Comparison of ENCODE assay signal across 8 mouse cellular contexts in genomic region chr8:120589921-120590320, GRCm38 (mm10). TPM values are rescaled to one million over a fixed set of nuclear protein-coding genes. Genes with fewer than 3 reads are reported as not detected.
DNase-seq lines count a peak whose midpoint lies in the region; ATAC-seq and TF ChIP-seq lines count a peak whose summit lies in the region.

No protein-coding gene starts in this region.

- TF ChIP-seq CTCF in lung, embryonic 14.5 days (IDR thresholded peaks at IDR 0.05; ENCODE audit: low read depth) = no peak

- peaks cover 4% of the 10 kb centered on the region for H3K4me1 ChIP-seq in lung, embryonic 14.5 days (ENCODE audit: insufficient read depth)
- H3K4me1 ChIP-seq in embryonic facial prominence, embryonic 12.5 days = peaks cover 14% of the 10 kb centered on the region
- H3K4me1 ChIP-seq in hindbrain, embryonic 10.5 days (replicated peaks) = peaks cover 43% of the 10 kb centered on the region
- peaks cover 5% of the 10 kb centered on the region for H3K4me1 ChIP-seq in limb, embryonic 14.5 days (ENCODE audit: control insufficient read depth, insufficient read depth, low read length)
- peaks cover 11% of the 10 kb centered on the region for H3K4me1 ChIP-seq in stomach, embryonic 16.5 days (ENCODE audit: control insufficient read depth, insufficient read depth, low read length)

- H3K4me3 ChIP-seq in lung, embryonic 14.5 days (ENCODE audit: low read depth, low read length) = peak overlapping the region; percentile 34
- H3K4me3 ChIP-seq in embryonic facial prominence, embryonic 12.5 days = peak overlapping the region; percentile 77
- H3K4me3 ChIP-seq in hindbrain, embryonic 10.5 days = peak overlapping the region; percentile 91
- H3K4me3 ChIP-seq in limb, embryonic 14.5 days (replicated peaks; ENCODE audit: low read length) = peak overlapping the region; percentile 43
- H3K4me3 ChIP-seq in stomach, embryonic 16.5 days (replicated peaks; ENCODE audit: low read length) = peak overlapping the region; percentile 55

- peak overlapping the region; percentile 48; the same call in 1 of the 2 replicates for H3K27ac ChIP-seq in lung, embryonic 14.5 days (ENCODE audit: low read depth)
- 0 out of 2 replicates have a peak overlapping the region, but pooled peaks have one; percentile 3 for H3K27ac ChIP-seq in embryonic facial prominence, embryonic 12.5 days
- H3K27ac ChIP-seq in hindbrain, embryonic 10.5 days = peak overlapping the region; percentile 92; the same call in 1 of the 2 replicates
- no peak overlapping the region for H3K27ac ChIP-seq in limb, embryonic 14.5 days (replicated peaks; ENCODE audit: low read depth, low read length)
- H3K27ac ChIP-seq in stomach, embryonic 16.5 days (ENCODE audit: low read length) = peak overlapping the region; percentile 43; the same call in 1 of the 2 replicates

- DNase-seq in lung, embryonic 14.5 days = peak; percentile 35
- DNase-seq in lung, postnatal 36 days = no peak
- no peak for DNase-seq in hindbrain, embryonic 10.5 days (ENCODE audit: low spot score)
- peak; percentile 17 for DNase-seq in limb, embryonic 14.5 days (ENCODE audit: low spot score)
- DNase-seq in right cerebral cortex, adult 18-20 months = no peak
- no peak for DNase-seq in left cerebral cortex, adult 9 months (ENCODE audit: low spot score in 2 of 2)

- peaks cover 19% of the 10 kb centered on the region for H3K36me3 ChIP-seq in lung, embryonic 14.5 days (ENCODE audit: insufficient read depth)
- H3K36me3 ChIP-seq in embryonic facial prominence, embryonic 12.5 days = peaks cover 11% of the 10 kb centered on the region
- H3K36me3 ChIP-seq in hindbrain, embryonic 10.5 days = peaks cover 27% of the 10 kb centered on the region
- H3K36me3 ChIP-seq in limb, embryonic 14.5 days (ENCODE audit: control insufficient read depth, insufficient read depth, low read length) = peaks cover 10% of the 10 kb centered on the region
- 0 out of 2 replicates have a peak, but pooled peaks cover 6% of the 10 kb centered on the region for H3K36me3 ChIP-seq in stomach, embryonic 16.5 days (ENCODE audit: control insufficient read depth, insufficient read depth, low read length)

- WGBS in lung, embryonic 14.5 days = 53% methylated on average over 2 of the region's 2 CpGs
- WGBS in embryonic facial prominence, embryonic 12.5 days = 54% methylated on average over 2 of the region's 2 CpGs
- WGBS in hindbrain, embryonic 10.5 days = 72% methylated on average over 2 of the region's 2 CpGs
- 55% methylated on average over 2 of the region's 2 CpGs for WGBS in limb, embryonic 14.5 days
- WGBS in stomach, embryonic 16.5 days = 50% methylated on average over 2 of the region's 2 CpGs

- no peak for ATAC-seq in lung, embryonic 14.5 days (ENCODE audit: insufficient read depth)
- ATAC-seq in embryonic facial prominence, embryonic 12.5 days (ENCODE audit: insufficient number of reproducible peaks, insufficient read depth, low FRiP score, low TSS enrichment) = no peak
- no peak for ATAC-seq in limb, embryonic 14.5 days (ENCODE audit: low FRiP score, low read depth)
- ATAC-seq in stomach, embryonic 16.5 days (ENCODE audit: insufficient read depth, low FRiP score) = no peak

- no peak for TF ChIP-seq POLR2A in limb, embryonic 14.5 days (IDR thresholded peaks at IDR 0.05; ENCODE audit: borderline replicate concordance, extremely low read depth, insufficient read depth, insufficient read length)

- H3K9me3 ChIP-seq in lung, embryonic 14.5 days (ENCODE audit: low read depth, low read length) = no peaks in the 10 kb centered on the region
- H3K9me3 ChIP-seq in embryonic facial prominence, embryonic 12.5 days = no peaks in the 10 kb centered on the region
- no peaks in the 10 kb centered on the region for H3K9me3 ChIP-seq in hindbrain, embryonic 10.5 days
- H3K9me3 ChIP-seq in limb, embryonic 14.5 days (ENCODE audit: control insufficient read depth, low read length) = no peaks in the 10 kb centered on the region
- no peaks in the 10 kb centered on the region for H3K9me3 ChIP-seq in stomach, embryonic 16.5 days (replicated peaks; ENCODE audit: control insufficient read depth, low read length)

- H3K27me3 ChIP-seq in lung, embryonic 14.5 days (ENCODE audit: insufficient read depth, low read length) = no peaks in the 10 kb centered on the region
- no peaks in the 10 kb centered on the region for H3K27me3 ChIP-seq in embryonic facial prominence, embryonic 12.5 days
- no peaks in the 10 kb centered on the region for H3K27me3 ChIP-seq in hindbrain, embryonic 10.5 days (ENCODE audit: insufficient read depth, poor library complexity, severe bottlenecking)
- no peaks in the 10 kb centered on the region for H3K27me3 ChIP-seq in limb, embryonic 14.5 days (ENCODE audit: control insufficient read depth, insufficient read depth, low read length)
- no peaks in the 10 kb centered on the region for H3K27me3 ChIP-seq in stomach, embryonic 16.5 days (ENCODE audit: control insufficient read depth, insufficient read depth, low read length)

- H3K9ac ChIP-seq in lung, embryonic 14.5 days = peak overlapping the region; percentile 33; the same call in 1 of the 2 replicates
- peak overlapping the region; percentile 48 for H3K9ac ChIP-seq in embryonic facial prominence, embryonic 12.5 days
- peak overlapping the region; percentile 48 for H3K9ac ChIP-seq in limb, embryonic 14.5 days (ENCODE audit: low read depth, low read length, severe bottlenecking)
- H3K9ac ChIP-seq in stomach, embryonic 16.5 days (ENCODE audit: low read length) = peak overlapping the region; percentile 64

- H3K4me2 ChIP-seq in lung, embryonic 14.5 days = peak overlapping the region; percentile 61
- H3K4me2 ChIP-seq in embryonic facial prominence, embryonic 12.5 days (replicated peaks) = peak overlapping the region; percentile 60
- H3K4me2 ChIP-seq in limb, embryonic 14.5 days (replicated peaks; ENCODE audit: low read depth, low read length, severe bottlenecking) = peak overlapping the region; percentile 61
- H3K4me2 ChIP-seq in stomach, embryonic 16.5 days (ENCODE audit: low read depth, low read length) = peak overlapping the region; percentile 59

RNA-seq across cellular contexts. Expression of gene Gins2, which starts 0.8 kb away (rescaled TPM):
- polyA plus RNA-seq in lung, embryonic 14.5 days (2014; fragmentation: Nextera tagmentation; extraction: Ambion mirVana) = 131 and 139 TPM in 2 replicates
- 109 and 115 TPM in 2 replicates for polyA plus RNA-seq in embryonic facial prominence, embryonic 12.5 days (2016; fragmentation: Nextera tagmentation; extraction: Ambion mirVana)
- polyA plus RNA-seq in hindbrain, embryonic 10.5 days (2016; fragmentation: Nextera tagmentation; extraction: Ambion mirVana) = 138 and 165 TPM in 2 replicates
- polyA plus RNA-seq in limb, embryonic 14.5 days (2012; rRNA removed) = 72.3 and 97.9 TPM in 2 replicates
- polyA plus RNA-seq in limb, embryonic 14.5 days (2014; fragmentation: Nextera tagmentation; extraction: Ambion mirVana) = 92.4 and 107 TPM in 2 replicates
- polyA plus RNA-seq in stomach, embryonic 16.5 days (2015; fragmentation: Nextera tagmentation; extraction: Ambion mirVana) = 76.4 and 76.5 TPM in 2 replicates

RNA-seq across cellular contexts. Expression of gene 1190005I06Rik, which starts 57.5 kb away (rescaled TPM):
- polyA plus RNA-seq in lung, embryonic 14.5 days (2014; fragmentation: Nextera tagmentation; extraction: Ambion mirVana) = 3.1 and 5.1 TPM in 2 replicates
- polyA plus RNA-seq in embryonic facial prominence, embryonic 12.5 days (2016; fragmentation: Nextera tagmentation; extraction: Ambion mirVana) = 6.5 and 11.8 TPM in 2 replicates
- polyA plus RNA-seq in hindbrain, embryonic 10.5 days (2016; fragmentation: Nextera tagmentation; extraction: Ambion mirVana) = 2.8 and 4.7 TPM in 2 replicates
- 6.4 and 6.6 TPM in 2 replicates for polyA plus RNA-seq in limb, embryonic 14.5 days (2012; rRNA removed)
- polyA plus RNA-seq in limb, embryonic 14.5 days (2014; fragmentation: Nextera tagmentation; extraction: Ambion mirVana) = 8.3 and 8.7 TPM in 2 replicates
- 3.4 TPM in 2 replicates for polyA plus RNA-seq in stomach, embryonic 16.5 days (2015; fragmentation: Nextera tagmentation; extraction: Ambion mirVana)

Comparison
In these comparisons a context has a peak if more than half of its experiments do, and no peak if none do; other contexts are left out.
1. DNase-seq: peak in lung, embryonic 14.5 days (single experiment) and limb, embryonic 14.5 days (single experiment); none in lung, postnatal 36 days (single experiment), hindbrain, embryonic 10.5 days (single experiment), right cerebral cortex, adult 18-20 months (single experiment) and left cerebral cortex, adult 9 months (0 of 2).
2. H3K4me3 ChIP-seq: peak in every context shown above with its lines; median percentile 91 in hindbrain, embryonic 10.5 days; 77 in embryonic facial prominence, embryonic 12.5 days; 55 in stomach, embryonic 16.5 days; 43 in limb, embryonic 14.5 days; 34 in lung, embryonic 14.5 days.
3. Peak in every context shown above with its lines, with median percentiles within 50 percentile points of each other: H3K4me2 ChIP-seq and H3K9ac ChIP-seq.